ENCODE assay signal across 32 mouse cellular contexts in genomic region chr10:58595821-58596220, GRCm38 (mm10).
DNase-seq lines count a peak whose midpoint lies in the region; ATAC-seq and TF ChIP-seq lines count a peak whose summit lies in the region.
"Had no signal": no experiment of that assay in that cellular context is flagged by ENCODE, and none has a peak within 500 bp of the region (broad histone marks: within the 10 kb centered on the region; RNA-seq: fewer than 3 reads in every experiment).

No protein-coding gene starts in this region.

- TF ChIP-seq CTCF in gastrocnemius, adult 2 months (IDR thresholded peaks at IDR 0.05) = no peak

- H3K4me3 ChIP-seq in gastrocnemius, adult 2 months = no peak overlapping the region
- H3K4me3 ChIP-seq in heart, embryonic 13.5 days = no peak overlapping the region
- no peak overlapping the region for H3K4me3 ChIP-seq in limb, embryonic 11.5 days (ENCODE audit: low read depth, low read length)
- H3K4me3 ChIP-seq: erythroblast, embryonic 14.5 days; forebrain, embryonic 13.5 days; heart, embryonic 15.5 days; hindbrain, embryonic 12.5 days; intestine, embryonic 15.5 days; layer of hippocampus, adult 2 months; limb, embryonic 15.5 days; liver, embryonic 13.5 days; midbrain, embryonic 13.5 days; neural tube, embryonic 13.5 days had no signal

- 30% methylated on average over 5 of the region's 5 CpGs for WGBS in heart, embryonic 13.5 days
- 77% methylated on average over 5 of the region's 5 CpGs for WGBS in limb, embryonic 11.5 days

- peak; percentile 21 for DNase-seq in gastrocnemius, adult 2 months
- DNase-seq in gastrocnemius, adult 18-20 months (ENCODE audit: low spot score) = no peak
- DNase-seq in heart, postnatal 36 days = no peak
- peak; percentile 17 for DNase-seq in limb, embryonic 11.5 days (ENCODE audit: low spot score)
- no peak for DNase-seq in ovary, postnatal 36 days (ENCODE audit: low spot score)
- DNase-seq: adrenal gland, postnatal 36 days; cerebellum, adult 18-20 months; cerebellum, postnatal 10 days; kidney, adult 2 months; kidney, postnatal 36 days; liver, embryonic 13.5 days; lung, adult 18-20 months; right cerebral cortex, postnatal 25 days; spleen, adult 18-20 months; thymus, adult 18-20 months; thymus, postnatal 25 days had no signal

- intact Hi-C loops in gastrocnemius, adult 2 months (cut with DNase I) = no loop called here
- intact Hi-C loops in heart, postnatal 36 days (cut with DNase I) = no loop called here

- no peak overlapping the region for H3K4me2 ChIP-seq in heart, embryonic 13.5 days
- H3K4me2 ChIP-seq in limb, embryonic 11.5 days (ENCODE audit: low read depth, severe bottlenecking) = no peak overlapping the region
- H3K4me2 ChIP-seq: forebrain, embryonic 13.5 days; heart, embryonic 15.5 days; hindbrain, embryonic 12.5 days; intestine, embryonic 15.5 days; limb, embryonic 15.5 days; liver, embryonic 13.5 days; midbrain, embryonic 13.5 days; neural tube, embryonic 13.5 days had no signal

- H3K9me3 ChIP-seq in heart, embryonic 13.5 days = peaks cover 9% of the 10 kb centered on the region; the same call in 1 of the 2 replicates
- H3K9me3 ChIP-seq in limb, embryonic 11.5 days (ENCODE audit: control insufficient read depth, low read length) = no peaks in the 10 kb centered on the region
- H3K9me3 ChIP-seq: G1E; heart, embryonic 15.5 days; intestine, embryonic 15.5 days; limb, embryonic 15.5 days; liver, embryonic 13.5 days; midbrain, embryonic 13.5 days had no signal

- H3K4me1 ChIP-seq in heart, embryonic 13.5 days = peaks cover 21% of the 10 kb centered on the region
- H3K4me1 ChIP-seq in limb, embryonic 11.5 days (ENCODE audit: control insufficient read depth, insufficient read depth, low read length) = no peaks in the 10 kb centered on the region
- H3K4me1 ChIP-seq: hindbrain, embryonic 12.5 days; intestine, embryonic 15.5 days; limb, embryonic 15.5 days; liver, embryonic 13.5 days had no signal

- no peaks in the 10 kb centered on the region for H3K27me3 ChIP-seq in heart, embryonic 13.5 days (replicated peaks)
- no peaks in the 10 kb centered on the region for H3K27me3 ChIP-seq in limb, embryonic 11.5 days (ENCODE audit: control insufficient read depth, insufficient read depth, low read length)
- H3K27me3 ChIP-seq: forebrain, embryonic 13.5 days; heart, embryonic 15.5 days; hindbrain, embryonic 12.5 days; intestine, embryonic 15.5 days; limb, embryonic 15.5 days; liver, embryonic 13.5 days; midbrain, embryonic 13.5 days; neural tube, embryonic 13.5 days had no signal

- no peak overlapping the region for H3K9ac ChIP-seq in heart, embryonic 13.5 days
- H3K9ac ChIP-seq in limb, embryonic 11.5 days (ENCODE audit: low read length) = no peak overlapping the region
- H3K9ac ChIP-seq: forebrain, embryonic 13.5 days; heart, embryonic 15.5 days; hindbrain, embryonic 12.5 days; intestine, embryonic 15.5 days; limb, embryonic 15.5 days; liver, embryonic 13.5 days; midbrain, embryonic 13.5 days; neural tube, embryonic 13.5 days had no signal

- peak overlapping the region; percentile 61 for H3K27ac ChIP-seq in gastrocnemius, adult 2 months
- peak overlapping the region; percentile 41; the same call in 1 of the 2 replicates for H3K27ac ChIP-seq in heart, embryonic 13.5 days (replicated peaks)
- no peak overlapping the region for H3K27ac ChIP-seq in limb, embryonic 11.5 days (replicated peaks; ENCODE audit: low read depth, low read length)
- H3K27ac ChIP-seq: forebrain, embryonic 13.5 days; heart, embryonic 15.5 days; hindbrain, embryonic 12.5 days; hindbrain, postnatal 0 days; intestine, embryonic 15.5 days; layer of hippocampus, adult 2 months; limb, embryonic 15.5 days; liver, embryonic 13.5 days; macrophage; midbrain, embryonic 13.5 days; neural tube, embryonic 13.5 days; stomach, postnatal 0 days had no signal

- no peak for ATAC-seq in heart, embryonic 13.5 days (ENCODE audit: extremely low read depth, insufficient number of reproducible peaks, low FRiP score, low TSS enrichment)
- ATAC-seq in limb, embryonic 11.5 days (ENCODE audit: insufficient number of reproducible peaks, low FRiP score, low TSS enrichment, low read depth) = no peak
- ATAC-seq in erythroid progenitor cell, adult 5-6 weeks (replicated peaks; ENCODE audit: low FRiP score, poor library complexity, severe bottlenecking) = no peak
- ATAC-seq: forebrain, embryonic 13.5 days; hindbrain, postnatal 0 days; intestine, embryonic 15.5 days; lung, postnatal 0 days; midbrain, embryonic 13.5 days had no signal

- no peaks in the 10 kb centered on the region for H3K36me3 ChIP-seq in heart, embryonic 13.5 days
- no peaks in the 10 kb centered on the region for H3K36me3 ChIP-seq in limb, embryonic 11.5 days (ENCODE audit: control insufficient read depth, insufficient read depth, low read length)
- H3K36me3 ChIP-seq: G1E; heart, embryonic 15.5 days; hindbrain, embryonic 12.5 days; intestine, embryonic 15.5 days; limb, embryonic 15.5 days; liver, embryonic 13.5 days; midbrain, embryonic 13.5 days had no signal

Comparison
In these comparisons a context has a peak if more than half of its experiments do, and no peak if none do; other contexts are left out.
1. DNase-seq: peak in gastrocnemius, adult 2 months (single experiment) and limb, embryonic 11.5 days (single experiment); none in gastrocnemius, adult 18-20 months (single experiment), heart, postnatal 36 days (0 of 2) and ovary, postnatal 36 days (single experiment).